Mouse (Mus musculus): ENCODE data around the gene Marco. TPM values are rescaled to one million over a fixed set of nuclear protein-coding genes. Genes with fewer than 3 reads are reported as not detected.

Marco gene
- polyA plus RNA-seq, 1 experiment = 0.36 TPM

DNA sequence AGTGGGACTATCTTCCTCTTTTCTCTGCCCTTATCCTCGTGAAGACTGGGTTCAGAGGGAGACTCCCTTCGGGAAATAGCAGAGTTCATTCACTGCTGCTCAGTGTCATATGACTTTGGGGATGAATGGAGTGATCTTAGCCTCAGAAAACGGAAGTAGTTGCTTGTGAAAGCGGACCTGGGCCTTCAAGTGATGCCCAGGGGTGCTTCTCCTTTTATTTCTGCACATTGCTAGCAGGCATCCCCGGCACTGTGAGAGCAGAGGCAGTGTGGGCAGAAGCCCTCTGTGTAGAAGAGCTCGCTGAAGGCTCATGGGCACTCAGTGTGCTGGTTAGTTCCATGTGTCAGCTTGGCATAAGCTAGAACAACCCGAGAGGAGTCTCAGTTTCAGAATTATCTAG, 12.8 kb upstream of the Marco start:
- Histone ChIP-seq H3K4me1 (replicated peaks; ENCODE audit: control insufficient read depth, insufficient read depth, low read length) (no peaks in the 10 kb centered on the region), H3K4me3 (ENCODE audit: control insufficient read depth, insufficient read depth, low read length) (no peak overlapping the region), H3K27ac (ENCODE audit: control insufficient read depth, insufficient read depth, low read length) (no peak overlapping the region), H3K27me3 (ENCODE audit: control insufficient read depth, insufficient read depth, low read length) (no peaks in the 10 kb centered on the region), H3K36me3 (ENCODE audit: control insufficient read depth, insufficient read depth, low read length) (no peaks in the 10 kb centered on the region)
- no peak for DNase-seq
- no peak for TF ChIP-seq CTCF (IDR thresholded peaks at IDR 0.05; ENCODE audit: borderline replicate concordance, control insufficient read depth, extremely low read depth, insufficient read depth, low read length, poor library complexity)
- no peak for TF ChIP-seq POLR2A (IDR thresholded peaks at IDR 0.05; ENCODE audit: control insufficient read depth, extremely low read depth, insufficient read depth, low read length, poor library complexity)
- WGBS = 65% methylated on average over 7 of the region's 7 CpGs

DNA sequence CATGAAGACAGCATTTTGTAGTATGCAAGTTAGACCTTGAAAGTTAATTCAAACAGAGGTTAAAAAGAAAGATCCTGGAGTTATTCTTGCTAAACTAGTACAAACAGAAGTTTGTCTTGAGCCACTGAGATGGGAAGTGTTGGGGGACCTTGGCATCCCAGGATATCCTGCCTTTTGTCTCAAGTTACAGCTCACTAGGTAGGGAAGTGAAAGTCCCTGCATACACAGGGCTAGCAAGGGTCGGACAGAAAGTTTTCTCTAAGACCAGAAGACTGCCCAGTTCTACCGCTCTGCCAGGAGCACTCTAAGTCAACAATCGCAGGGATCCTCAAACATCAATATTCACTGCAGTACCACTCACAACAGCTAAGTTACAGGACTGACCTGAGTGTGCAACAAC, 5.5 kb upstream of the Marco start:
- H3K4me1 ChIP-seq (replicated peaks; ENCODE audit: control insufficient read depth, insufficient read depth, low read length) = no peaks in the 10 kb centered on the region
- no peak overlapping the region for H3K4me3 ChIP-seq (ENCODE audit: control insufficient read depth, insufficient read depth, low read length)
- H3K27ac ChIP-seq (ENCODE audit: control insufficient read depth, insufficient read depth, low read length) = no peak overlapping the region
- 81% methylated on average over 3 of the region's 3 CpGs for WGBS
- no peak for DNase-seq
- TF ChIP-seq CTCF (IDR thresholded peaks at IDR 0.05; ENCODE audit: borderline replicate concordance, control insufficient read depth, extremely low read depth, insufficient read depth, low read length, poor library complexity) = no peak
- no peak for TF ChIP-seq POLR2A (IDR thresholded peaks at IDR 0.05; ENCODE audit: control insufficient read depth, extremely low read depth, insufficient read depth, low read length, poor library complexity)
- H3K36me3 ChIP-seq (ENCODE audit: control insufficient read depth, insufficient read depth, low read length) = no peaks in the 10 kb centered on the region
- H3K27me3 ChIP-seq (ENCODE audit: control insufficient read depth, insufficient read depth, low read length) = no peaks in the 10 kb centered on the region

DNA sequence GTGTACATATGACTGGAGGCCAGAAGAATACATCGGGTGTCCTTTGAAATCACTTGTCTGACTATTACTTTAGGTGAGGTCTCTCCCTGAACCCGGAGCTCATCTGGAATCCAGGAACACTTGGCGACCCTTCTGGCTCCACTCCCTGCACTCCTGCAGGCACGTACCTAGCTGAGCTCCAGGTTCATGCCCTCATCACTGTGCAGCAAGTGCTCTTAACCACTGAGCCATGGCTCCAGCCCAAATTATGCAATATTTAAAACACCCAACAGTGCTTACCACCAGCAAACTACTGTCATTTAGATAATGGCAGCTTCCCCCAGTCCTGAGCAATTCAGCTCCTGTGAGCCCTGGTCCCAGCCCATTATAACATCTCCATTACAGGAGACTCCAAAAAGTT, 4.2 kb upstream of the Marco start:
- H3K4me3 ChIP-seq (ENCODE audit: control insufficient read depth, insufficient read depth, low read length) = no peak overlapping the region
- H3K27me3 ChIP-seq (ENCODE audit: control insufficient read depth, insufficient read depth, low read length) = no peaks in the 10 kb centered on the region
- 93% methylated on average over 4 of the region's 4 CpGs for WGBS
- no peak for DNase-seq
- no peaks in the 10 kb centered on the region for H3K36me3 ChIP-seq (ENCODE audit: control insufficient read depth, insufficient read depth, low read length)
- H3K27ac ChIP-seq (ENCODE audit: control insufficient read depth, insufficient read depth, low read length) = no peak overlapping the region
- no peaks in the 10 kb centered on the region for H3K4me1 ChIP-seq (replicated peaks; ENCODE audit: control insufficient read depth, insufficient read depth, low read length)
- TF ChIP-seq CTCF (IDR thresholded peaks at IDR 0.05; ENCODE audit: borderline replicate concordance, control insufficient read depth, extremely low read depth, insufficient read depth, low read length, poor library complexity) = no peak
- no peak for TF ChIP-seq POLR2A (IDR thresholded peaks at IDR 0.05; ENCODE audit: control insufficient read depth, extremely low read depth, insufficient read depth, low read length, poor library complexity)

DNA sequence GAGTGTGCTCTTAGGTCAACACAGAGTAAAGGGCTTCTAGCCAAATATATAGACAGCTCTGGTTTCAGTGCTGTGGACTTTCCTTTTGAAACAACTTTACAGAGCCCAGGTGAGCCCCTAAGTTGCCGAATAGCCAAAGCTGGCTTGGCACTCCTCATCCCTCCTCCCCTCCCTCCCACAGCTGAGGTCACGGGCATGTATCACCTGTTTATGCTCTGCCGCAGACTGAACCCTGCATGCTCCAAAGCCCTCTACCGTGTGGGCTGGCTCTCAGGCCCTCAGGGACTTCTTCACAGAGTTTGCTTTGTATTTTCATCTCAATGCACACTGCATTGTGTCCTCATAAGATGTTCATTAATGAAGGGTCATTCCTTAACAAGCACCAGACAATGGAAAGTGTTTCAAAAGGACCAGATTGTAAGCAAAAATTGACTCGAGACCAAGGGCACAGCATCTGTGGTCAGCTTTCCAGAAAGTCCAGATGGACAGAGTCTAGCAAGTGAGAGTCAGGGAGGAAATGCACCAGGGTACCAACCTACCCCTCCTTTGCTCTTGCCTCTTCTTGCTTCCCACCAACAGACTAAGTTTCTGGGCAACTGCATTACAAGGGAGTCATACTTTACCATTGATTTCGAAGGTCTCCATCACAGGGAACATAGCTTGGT, 646 bp downstream of the Marco start:
- H3K27me3 ChIP-seq (ENCODE audit: control insufficient read depth, insufficient read depth, low read length) = no peaks in the 10 kb centered on the region
- H3K4me1 ChIP-seq (replicated peaks; ENCODE audit: control insufficient read depth, insufficient read depth, low read length) = no peaks in the 10 kb centered on the region
- H3K27ac ChIP-seq (ENCODE audit: control insufficient read depth, insufficient read depth, low read length) = no peak overlapping the region
- DNase-seq = no peak
- 86% methylated on average over 6 of the region's 6 CpGs for WGBS
- TF ChIP-seq CTCF (IDR thresholded peaks at IDR 0.05; ENCODE audit: borderline replicate concordance, control insufficient read depth, extremely low read depth, insufficient read depth, low read length, poor library complexity) (no peak), POLR2A (IDR thresholded peaks at IDR 0.05; ENCODE audit: control insufficient read depth, extremely low read depth, insufficient read depth, low read length, poor library complexity) (no peak)
- no peak overlapping the region for H3K4me3 ChIP-seq (ENCODE audit: control insufficient read depth, insufficient read depth, low read length)
- H3K36me3 ChIP-seq (ENCODE audit: control insufficient read depth, insufficient read depth, low read length) = no peaks in the 10 kb centered on the region

DNA sequence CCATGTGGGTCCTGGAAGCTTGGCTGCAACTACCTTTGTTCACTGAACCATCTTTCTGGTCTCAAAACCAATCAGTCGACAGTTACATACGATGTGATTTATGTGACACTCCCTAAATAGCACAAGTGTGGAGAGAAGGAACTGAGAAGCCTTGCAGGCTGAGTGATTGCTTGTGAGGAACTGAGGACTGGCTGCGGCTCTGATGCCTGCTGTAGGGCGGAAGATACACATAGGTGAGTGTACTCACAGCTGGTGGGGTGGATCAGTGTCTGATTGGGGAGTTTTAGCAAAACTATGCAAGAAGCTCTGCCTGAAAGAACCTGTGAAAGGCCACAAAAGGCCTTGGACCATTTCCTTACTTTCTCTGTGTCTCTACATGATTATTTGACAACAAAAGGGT, 3.3 kb downstream of the Marco start:
- no peak overlapping the region for H3K4me3 ChIP-seq (ENCODE audit: control insufficient read depth, insufficient read depth, low read length)
- H3K27me3 ChIP-seq (ENCODE audit: control insufficient read depth, insufficient read depth, low read length) = no peaks in the 10 kb centered on the region
- no peaks in the 10 kb centered on the region for H3K4me1 ChIP-seq (replicated peaks; ENCODE audit: control insufficient read depth, insufficient read depth, low read length)
- no peak overlapping the region for H3K27ac ChIP-seq (ENCODE audit: control insufficient read depth, insufficient read depth, low read length)
- TF ChIP-seq CTCF (IDR thresholded peaks at IDR 0.05; ENCODE audit: borderline replicate concordance, control insufficient read depth, extremely low read depth, insufficient read depth, low read length, poor library complexity) = no peak
- TF ChIP-seq POLR2A (IDR thresholded peaks at IDR 0.05; ENCODE audit: control insufficient read depth, extremely low read depth, insufficient read depth, low read length, poor library complexity) = no peak
- no peak for DNase-seq
- H3K36me3 ChIP-seq (ENCODE audit: control insufficient read depth, insufficient read depth, low read length) = no peaks in the 10 kb centered on the region
- 32% methylated on average over 4 of the region's 4 CpGs for WGBS

DNA sequence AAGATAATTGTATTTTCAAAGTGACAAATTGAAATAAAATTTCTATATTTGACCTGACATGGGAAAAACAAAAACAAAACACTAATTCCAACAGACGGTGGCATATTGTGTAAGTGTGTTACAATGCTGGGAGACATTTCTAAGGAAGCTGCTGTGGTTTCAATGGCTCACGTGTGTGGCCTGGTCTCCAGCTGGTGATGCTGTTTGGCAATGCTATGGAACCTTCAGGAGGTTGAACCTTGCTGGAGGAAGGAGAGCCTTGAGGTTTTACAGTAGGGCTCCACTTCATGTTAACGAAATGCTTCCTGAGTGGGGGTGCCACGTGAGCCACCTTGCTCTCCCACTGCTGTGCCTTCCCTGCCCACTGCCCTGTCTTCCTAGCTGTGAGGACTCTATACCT, 6.8 kb downstream of the Marco start:
- WGBS = 11% methylated on average over 4 of the region's 4 CpGs
- Histone ChIP-seq H3K4me3 (ENCODE audit: control insufficient read depth, insufficient read depth, low read length) (no peak overlapping the region), H3K36me3 (ENCODE audit: control insufficient read depth, insufficient read depth, low read length) (no peaks in the 10 kb centered on the region), H3K27ac (ENCODE audit: control insufficient read depth, insufficient read depth, low read length) (no peak overlapping the region), H3K4me1 (replicated peaks; ENCODE audit: control insufficient read depth, insufficient read depth, low read length) (no peaks in the 10 kb centered on the region), H3K27me3 (ENCODE audit: control insufficient read depth, insufficient read depth, low read length) (no peaks in the 10 kb centered on the region)
- no peak for DNase-seq
- TF ChIP-seq CTCF (IDR thresholded peaks at IDR 0.05; ENCODE audit: borderline replicate concordance, control insufficient read depth, extremely low read depth, insufficient read depth, low read length, poor library complexity) = no peak
- no peak for TF ChIP-seq POLR2A (IDR thresholded peaks at IDR 0.05; ENCODE audit: control insufficient read depth, extremely low read depth, insufficient read depth, low read length, poor library complexity)

DNA sequence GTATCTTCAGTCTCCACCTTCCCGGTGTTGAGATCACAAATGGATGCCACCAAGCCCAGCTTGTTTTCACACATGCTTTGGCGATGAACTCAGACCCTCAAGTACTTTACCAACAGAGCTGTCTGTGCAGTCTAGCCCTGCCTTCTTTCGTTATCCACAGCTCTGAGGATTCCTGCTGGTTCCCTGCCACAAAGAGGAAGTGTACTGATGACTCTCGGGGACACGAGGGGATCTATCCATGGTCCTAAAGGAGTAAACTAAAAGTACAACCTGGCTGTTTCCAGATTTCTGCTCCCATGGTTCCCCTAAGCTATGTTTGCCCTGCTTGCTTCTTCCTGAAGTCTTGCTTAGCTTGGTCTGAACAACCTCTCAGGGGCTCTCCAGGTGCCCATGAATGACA, 23.9 kb downstream of the Marco start:
- TF ChIP-seq POLR2A (IDR thresholded peaks at IDR 0.05; ENCODE audit: control insufficient read depth, extremely low read depth, insufficient read depth, low read length, poor library complexity) = no peak
- TF ChIP-seq CTCF (IDR thresholded peaks at IDR 0.05; ENCODE audit: borderline replicate concordance, control insufficient read depth, extremely low read depth, insufficient read depth, low read length, poor library complexity) = no peak
- 18% methylated on average over 5 of the region's 5 CpGs for WGBS
- no peaks in the 10 kb centered on the region for H3K27me3 ChIP-seq (ENCODE audit: control insufficient read depth, insufficient read depth, low read length)
- H3K36me3 ChIP-seq (ENCODE audit: control insufficient read depth, insufficient read depth, low read length) = no peaks in the 10 kb centered on the region
- no peak for DNase-seq
- H3K4me1 ChIP-seq (replicated peaks; ENCODE audit: control insufficient read depth, insufficient read depth, low read length) = no peaks in the 10 kb centered on the region
- H3K4me3 ChIP-seq (ENCODE audit: control insufficient read depth, insufficient read depth, low read length) = no peak overlapping the region
- H3K27ac ChIP-seq (ENCODE audit: control insufficient read depth, insufficient read depth, low read length) = no peak overlapping the region
